Mouse (Mus musculus) cerebellum, adult 11 months (tissue): ENCODE measurements around the gene Rab7.

Experiments used
- DNase-seq: peaks from one replicate; pipeline ENCODE4 v3.0.0; 2022

The Rab7 gene

DNA sequence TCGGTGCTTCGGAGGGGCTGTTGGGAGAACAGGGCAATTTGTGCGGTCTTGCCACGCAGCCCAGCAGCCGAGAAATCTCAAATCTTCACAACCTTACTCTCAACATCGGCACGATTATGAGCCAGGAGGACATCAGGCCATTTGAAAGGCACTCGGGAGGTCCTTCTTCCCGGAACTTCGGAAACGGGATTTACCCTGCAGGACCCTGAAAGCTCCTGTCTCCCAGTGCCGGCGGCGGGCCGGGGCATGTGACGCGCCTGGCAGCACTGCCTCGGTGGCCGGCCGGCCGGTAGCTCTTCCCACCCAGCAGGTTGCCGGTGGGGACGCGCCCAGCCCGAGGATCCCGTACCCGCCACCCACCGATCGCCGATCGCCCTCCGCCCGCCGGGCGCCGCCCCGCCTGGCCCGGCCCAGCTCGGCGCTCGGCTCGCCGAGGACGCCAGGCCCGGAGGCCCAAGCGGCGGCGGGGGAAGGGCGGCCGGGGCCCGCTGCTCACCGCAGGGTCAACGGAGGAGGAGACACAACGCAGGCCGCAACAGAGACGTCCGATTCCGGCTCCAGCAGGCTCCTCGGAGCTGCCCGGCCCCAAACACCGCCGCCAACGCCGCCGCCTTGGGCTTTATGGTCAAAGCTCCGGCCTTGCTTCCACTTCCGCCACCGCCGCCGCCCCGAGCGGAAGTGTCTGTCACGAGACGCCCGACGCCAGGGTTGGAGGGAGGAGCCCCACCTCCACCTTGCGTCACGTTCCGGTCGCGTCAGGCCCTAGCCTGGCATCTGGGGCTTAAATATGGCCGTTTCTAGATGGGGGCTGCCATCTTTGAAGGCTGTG lies at the start of gene Rab7:
Gene Rab7 (minus strand): TSS at position 694 of the 829 bp plus-strand sequence.
- DNase-seq, result peak; percentile 92

DNA sequence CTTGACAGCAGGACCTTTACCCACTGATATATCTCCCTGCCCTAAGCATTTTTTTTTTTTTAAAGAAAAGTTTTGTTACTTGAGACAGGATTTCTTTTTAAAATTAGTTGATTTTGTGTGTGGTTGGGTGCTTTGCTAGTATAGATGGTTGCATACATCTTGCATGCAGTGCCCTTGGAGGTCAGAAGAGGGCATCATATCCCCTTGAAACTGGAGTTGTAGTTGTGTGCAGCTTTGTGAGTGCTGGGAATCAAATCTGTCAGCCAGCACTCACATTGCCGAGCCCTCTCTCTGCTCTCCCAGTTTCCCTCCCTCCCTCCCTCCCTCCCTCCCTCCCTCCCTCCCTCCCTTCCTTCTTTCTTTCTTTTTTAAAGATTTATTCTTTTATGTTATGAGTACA lies 43.9 kb upstream of the Rab7 start:
- DNase-seq, result no peak

GRCm38 (mm10) chr6:88084278-88085151 lies 39.4 kb upstream of the Rab7 start, which contains the start of gene Rpn1:
Gene Rpn1 (plus strand): TSS chr6:88084482.
- peak; percentile 93 for DNase-seq

GRCm38 (mm10) chr6:88083672-88084071 lies 38.6 kb upstream of the Rab7 start:
- no peak for DNase-seq

DNA sequence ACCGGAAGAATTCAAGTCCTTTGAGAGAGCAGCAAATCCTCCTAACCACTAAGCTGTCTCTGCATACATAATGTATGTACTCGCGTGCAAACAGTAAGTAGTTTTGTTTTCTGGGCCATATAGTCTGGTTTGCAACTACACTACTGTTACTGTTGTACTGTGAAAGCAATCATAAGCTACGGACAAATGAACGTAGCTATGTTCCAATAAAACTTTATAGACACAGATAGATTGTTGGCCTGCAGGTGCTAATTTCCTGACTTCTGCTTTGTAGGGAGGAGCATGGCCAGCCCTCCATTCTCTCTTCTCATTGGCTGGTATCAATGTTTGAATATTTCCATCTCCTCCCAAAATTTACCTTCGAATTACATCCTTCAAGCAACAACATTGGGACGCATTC lies 38.0 kb upstream of the Rab7 start:
- no peak for DNase-seq

DNA sequence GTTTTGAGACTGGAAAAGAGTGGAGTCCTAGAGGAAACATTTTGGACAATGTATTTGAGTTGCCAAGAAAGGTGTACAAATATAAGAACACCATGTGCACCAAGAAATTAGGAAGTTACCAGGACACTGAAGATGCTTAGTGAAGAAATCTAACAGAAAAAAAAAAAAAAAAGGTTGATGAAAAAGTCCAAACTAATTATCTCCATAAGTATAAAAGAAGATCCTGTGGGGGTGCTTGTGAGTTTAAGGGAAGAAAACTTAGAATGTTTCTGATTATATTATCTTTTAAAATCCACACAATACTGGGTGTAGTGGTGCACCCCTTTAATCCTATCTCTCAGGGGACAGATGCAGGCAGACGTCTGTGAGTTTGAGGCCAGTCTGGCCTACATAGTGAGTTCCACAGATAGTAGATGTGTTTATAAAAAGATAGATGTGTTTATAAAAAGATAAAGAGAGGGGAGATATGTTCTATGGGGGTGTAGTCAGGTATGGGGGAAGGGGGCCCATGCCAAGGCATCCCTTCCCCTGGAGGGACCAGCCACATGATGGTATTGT lies 31.0 kb upstream of the Rab7 start:
- no peak for DNase-seq

DNA sequence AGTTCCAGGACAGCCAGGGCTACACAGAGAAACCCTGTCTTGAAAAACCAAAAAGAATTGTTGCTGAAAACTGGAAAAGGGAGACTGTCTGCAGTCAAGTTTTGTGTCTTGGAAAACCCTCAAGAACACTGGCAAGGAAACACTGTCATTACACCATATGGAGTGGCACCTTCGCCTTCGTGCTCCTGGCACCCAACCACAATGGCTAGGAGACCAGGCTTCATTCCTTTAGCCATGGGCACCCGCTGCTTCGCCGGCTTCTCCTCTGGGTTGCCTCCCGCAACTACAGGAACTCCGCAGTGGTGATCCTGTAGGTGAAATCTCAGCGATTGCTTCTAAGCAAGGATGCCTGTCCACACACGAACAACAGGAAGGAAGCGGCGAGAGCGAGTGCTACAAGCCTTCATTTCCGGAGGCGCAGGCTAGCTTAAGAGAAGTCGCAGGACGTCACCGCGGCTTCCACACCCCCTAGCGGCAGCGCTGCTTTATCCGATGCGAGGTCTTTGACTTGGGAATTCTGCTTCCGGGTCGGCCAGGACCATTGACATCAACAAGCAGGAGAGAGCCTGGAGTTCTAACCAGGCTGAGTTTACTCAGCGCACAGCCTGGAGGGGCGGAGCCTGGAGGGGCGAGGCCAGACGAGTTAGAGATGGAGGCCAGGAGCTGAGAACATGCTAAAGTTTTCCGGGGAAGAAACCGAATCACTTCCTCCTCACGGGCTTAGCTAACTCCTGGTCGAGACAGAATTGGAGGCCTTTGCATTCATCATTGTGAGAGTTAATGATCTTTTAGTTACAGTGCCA lies 29.9 kb upstream of the Rab7 start:
- peak; percentile 89 for DNase-seq

DNA sequence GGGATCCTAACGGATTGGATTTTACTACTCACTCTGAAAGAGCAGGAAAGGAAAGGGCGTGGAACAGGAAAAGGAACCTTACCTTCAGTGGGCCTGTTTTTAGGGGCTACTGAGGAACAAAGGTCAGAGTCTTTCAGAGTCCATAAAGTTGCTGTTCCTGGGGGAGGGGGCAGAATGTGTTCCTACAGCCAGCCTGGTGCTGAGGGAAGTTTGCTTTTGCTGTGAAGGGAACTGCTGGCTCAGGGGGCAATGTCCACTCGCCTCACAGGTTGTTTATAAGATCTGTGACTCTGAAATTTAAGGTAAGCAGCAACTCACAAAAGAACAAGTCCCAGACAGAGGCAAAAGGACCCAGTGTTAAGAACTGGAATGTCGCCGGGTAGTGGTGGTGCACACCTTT lies 26.1 kb upstream of the Rab7 start:
- DNase-seq, result no peak

- DNase-seq, result no peak
Measured at GRCm38 (mm10) chr6:88070468-88070867, 25.4 kb upstream of the Rab7 start.

- DNase-seq, result no peak
Measured at GRCm38 (mm10) chr6:88068739-88069138, 23.7 kb upstream of the Rab7 start.

DNA sequence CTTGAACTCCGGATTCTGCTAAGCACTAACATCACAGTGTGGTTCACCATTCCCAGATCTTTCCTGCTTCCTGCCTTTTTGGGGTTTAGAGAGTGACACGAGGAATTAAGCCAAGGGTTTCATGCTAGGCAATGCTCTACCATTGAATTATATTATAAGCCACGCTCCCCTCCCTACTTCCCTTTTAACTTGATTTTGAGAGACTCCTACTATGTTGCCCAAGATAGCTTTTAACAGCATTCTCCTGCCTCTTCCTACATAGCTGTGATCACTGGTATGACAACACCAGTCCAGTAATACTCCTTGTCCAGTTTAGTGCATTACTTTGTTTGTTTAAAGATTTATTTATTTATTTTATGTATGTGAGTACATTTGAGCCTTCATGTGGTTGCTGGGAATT lies 22.7 kb upstream of the Rab7 start:
- no peak for DNase-seq

GRCm38 (mm10) chr6:88065968-88066367 lies 20.9 kb upstream of the Rab7 start:
- DNase-seq, result no peak

DNA sequence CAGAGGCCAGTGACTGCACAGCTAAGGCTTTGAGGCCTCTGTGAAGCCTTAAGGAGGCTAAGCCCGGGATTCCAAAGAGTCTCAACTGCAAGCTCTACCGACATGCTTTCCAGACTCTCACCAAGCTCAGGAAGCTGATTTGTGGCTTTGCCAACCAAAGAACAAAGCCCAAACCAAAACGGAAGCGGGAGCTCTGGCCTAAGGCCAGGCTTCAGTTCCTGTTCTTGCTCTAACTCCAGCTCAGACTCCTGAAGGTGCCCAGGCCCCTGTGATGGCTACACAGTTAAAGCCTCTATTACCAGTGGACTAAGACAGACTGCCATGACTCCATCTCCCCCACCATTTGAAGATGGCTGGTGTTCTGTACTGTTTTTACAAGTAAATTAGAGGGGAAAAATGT lies 20.0 kb upstream of the Rab7 start:
- DNase-seq, result no peak

- DNase-seq, result no peak
Measured at GRCm38 (mm10) chr6:88064072-88064642, 19.1 kb upstream of the Rab7 start.

GRCm38 (mm10) chr6:88062398-88062797 lies 17.3 kb upstream of the Rab7 start:
- DNase-seq, result no peak

- DNase-seq, result no peak
Measured at GRCm38 (mm10) chr6:88061406-88061805, 16.3 kb upstream of the Rab7 start.

GRCm38 (mm10) chr6:88060602-88061001 lies 15.5 kb upstream of the Rab7 start:
- DNase-seq, result no peak

GRCm38 (mm10) chr6:88059903-88060302 lies 14.8 kb upstream of the Rab7 start:
- no peak for DNase-seq

- no peak for DNase-seq
Measured at GRCm38 (mm10) chr6:88056866-88057265, 11.8 kb upstream of the Rab7 start.

- no peak for DNase-seq
Measured at GRCm38 (mm10) chr6:88055663-88056062, 10.6 kb upstream of the Rab7 start.

GRCm38 (mm10) chr6:88054081-88054835 lies 9.2 kb upstream of the Rab7 start:
- no peak for DNase-seq
